Mouse (Mus musculus) midbrain, postnatal 0 days (tissue): ENCODE measurements around the gene Aldh18a1. TPM values are rescaled to one million over a fixed set of nuclear protein-coding genes. Genes with fewer than 3 reads are reported as not detected.

Source experiments
- ATAC-seq: fragments of 200-750 bp; cut with Nextera tagmentation; 2 replicates; pipeline ENCODE4 v1.8.0; 2017; ENCODE audit warnings: moderate number of reproducible peaks, mild to moderate bottlenecking, moderate TSS enrichment, moderate library complexity; ENCODE audit not compliant: low FRiP score
- DNase-seq: peaks from one replicate; pipeline ENCODE4 v3.0.0-alpha.2; 2015; ENCODE audit warnings: low spot score
- H3K27ac ChIP-seq: fragments of 300-500 bp; sonication (generic); 2 replicates; pipeline ENCODE4 v1.5.1; 2014; ENCODE audit warnings: low read depth, mild to moderate bottlenecking, low read length, mixed read lengths
- H3K27me3 ChIP-seq: fragments of 300-500 bp; sonication (generic); 2 replicates; pipeline ENCODE4 v1.6.1; 2014; ENCODE audit warnings: low read length, control low read depth, mixed read lengths; ENCODE audit not compliant: insufficient read depth
- H3K36me3 ChIP-seq: fragments of 300-500 bp; sonication (generic); 2 replicates; pipeline ENCODE4 v1.6.1; 2014; ENCODE audit warnings: low read length, control low read depth, mixed read lengths; ENCODE audit not compliant: insufficient read depth
- H3K4me1 ChIP-seq: fragments of 300-500 bp; sonication (generic); 2 replicates; pipeline ENCODE4 v1.6.1; 2014; ENCODE audit warnings: mild to moderate bottlenecking, control low read depth, antibody characterized with exemption, low read length, mixed read lengths; ENCODE audit not compliant: insufficient read depth
- H3K4me2 ChIP-seq: fragments of 300-500 bp; sonication (generic); 2 replicates; pipeline ENCODE4 v1.6.1; 2014; ENCODE audit warnings: low read depth, mild to moderate bottlenecking, low read length, mixed read lengths; ENCODE audit not compliant: poor library complexity, severe bottlenecking
- H3K4me3 ChIP-seq: fragments of 300-500 bp; sonication (generic); 2 replicates; pipeline ENCODE4 v1.5.1; 2014; ENCODE audit warnings: low read depth, mild to moderate bottlenecking, low read length, moderate library complexity
- H3K9ac ChIP-seq: fragments of 300-500 bp; sonication (generic); replicated peaks from 2 replicates; pipeline ENCODE4 v1.6.1; 2014; ENCODE audit warnings: mild to moderate bottlenecking, low read length, moderate library complexity, mixed read lengths; ENCODE audit not compliant: poor library complexity, severe bottlenecking
- H3K9me3 ChIP-seq: fragments of 300-500 bp; sonication (generic); 2 replicates; pipeline ENCODE4 v1.6.1; 2016; ENCODE audit warnings: low read length, control low read depth
- CTCF ChIP-seq: IDR thresholded peaks from 2 replicates; pipeline ENCODE4 v1.5.1; 2016; ENCODE audit warnings: antibody characterized with exemption, mild to moderate bottlenecking
- WGBS: fragments of 180-500 bp; shearing (Covaris S2); extraction: QIAGEN DNeasy Blood & Tissue Kit; methylation state at CpG from one replicate; pipeline ENCODE4 v1.1.7; 2014; 5-methylcytosine and 5-hydroxymethylcytosine counted together
- polyA plus RNA-seq: library from polyadenylated mRNA; unstranded; fragments of >200 nt; fragmentation: Nextera tagmentation; extraction: Ambion mirVana; gene quantifications from 2 replicates; pipeline ENCODE4 v1.2.1, GENCODE M21; 2015
- total RNA-seq: library from RNA; depleted of rRNA; stranded (reverse); fragments of >200 nt; gene quantifications from 2 replicates; pipeline ENCODE4 v1.2.3, GENCODE M21; 2014; rRNA removed

Gene Aldh18a1
- total and polyA plus RNA-seq, 2 experiments from 2014 or later, result 28.9 to 67.4 TPM

DNA sequence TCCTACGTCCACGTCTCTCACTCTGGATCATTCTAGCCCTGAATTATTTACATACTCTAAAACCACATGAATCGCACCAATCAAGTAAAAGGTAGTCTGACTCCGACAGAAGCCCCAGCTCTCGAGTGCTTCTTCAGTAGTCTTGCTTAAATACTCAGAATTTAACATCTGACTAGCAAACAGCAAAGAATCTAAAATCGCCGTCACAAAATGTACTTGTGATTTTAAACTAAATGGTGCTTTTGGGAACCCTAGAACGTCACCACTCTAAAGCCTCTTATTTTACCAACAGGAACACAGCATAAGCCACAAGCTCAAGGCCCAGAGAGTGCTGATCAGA is 77.2 kb downstream of the Aldh18a1 start:
- ATAC-seq (no peak), DNase-seq (no peak)
- WGBS, result 49% methylated on average over 8 of the region's 8 CpGs
- TF ChIP-seq CTCF, result no peak
- Histone ChIP-seq H3K4me2 (peak overlapping the region; percentile 62), H3K27ac (no peak overlapping the region), H3K27me3 (no peaks in the 10 kb centered on the region), H3K9ac (no peak overlapping the region; the same call in 1 of the 2 replicates), H3K36me3 (no peaks in the 10 kb centered on the region), H3K4me1 (peaks cover 11% of the 10 kb centered on the region; the same call in 1 of the 2 replicates), H3K9me3 (no peaks in the 10 kb centered on the region), H3K4me3 (peak overlapping the region; percentile 90)

GRCm38 (mm10) chr19:40510387-40511099 is 77.7 kb downstream of the Aldh18a1 start:
- DNase-seq (no peak), ATAC-seq (no peak)
- H3K27ac ChIP-seq, result no peak overlapping the region
- H3K4me2 ChIP-seq, result peak overlapping the region; percentile 62
- no peaks in the 10 kb centered on the region for H3K27me3 ChIP-seq
- H3K4me3 ChIP-seq, result peak overlapping the region; percentile 90
- H3K9me3 ChIP-seq, result no peaks in the 10 kb centered on the region
- TF ChIP-seq CTCF, result no peak
- H3K4me1 ChIP-seq, result peaks cover 11% of the 10 kb centered on the region; the same call in 1 of the 2 replicates
- peak overlapping the region; percentile 42; the same call in 1 of the 2 replicates for H3K9ac ChIP-seq
- H3K36me3 ChIP-seq, result no peaks in the 10 kb centered on the region
- 66% methylated on average over 13 of the region's 13 CpGs for WGBS

DNA sequence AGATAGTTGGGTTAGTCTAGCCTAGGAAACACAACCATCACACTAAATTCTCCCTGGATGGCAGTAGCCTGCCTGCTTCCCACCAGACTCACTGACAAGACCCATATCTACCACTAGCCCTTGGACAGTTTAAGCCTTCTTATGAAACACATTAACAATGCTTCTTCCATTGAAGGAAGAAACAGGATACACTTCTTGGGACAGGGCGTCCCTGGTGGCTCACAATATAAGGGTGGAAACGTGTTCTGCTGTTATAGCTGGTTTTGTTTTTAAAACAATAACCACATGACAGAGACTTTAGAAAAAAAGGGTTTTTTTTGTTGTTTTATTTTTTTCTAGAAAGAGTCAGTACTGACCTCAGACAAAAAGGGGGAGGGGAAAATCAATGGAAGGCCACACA is 79.0 kb downstream of the Aldh18a1 start:
- H3K9me3 ChIP-seq, result no peaks in the 10 kb centered on the region
- H3K4me1 ChIP-seq, result peaks cover 11% of the 10 kb centered on the region; the same call in 1 of the 2 replicates
- no peak for DNase-seq
- WGBS, result 77% methylated on average over 2 of the region's 2 CpGs
- no peaks in the 10 kb centered on the region for H3K36me3 ChIP-seq
- no peak overlapping the region for H3K4me3 ChIP-seq
- no peak overlapping the region for H3K9ac ChIP-seq
- H3K4me2 ChIP-seq, result no peak overlapping the region
- 0 out of 2 replicates have a peak, but pooled peaks have one; percentile 15 for TF ChIP-seq CTCF
- no peak overlapping the region for H3K27ac ChIP-seq
- no peak for ATAC-seq
- no peaks in the 10 kb centered on the region for H3K27me3 ChIP-seq

DNA sequence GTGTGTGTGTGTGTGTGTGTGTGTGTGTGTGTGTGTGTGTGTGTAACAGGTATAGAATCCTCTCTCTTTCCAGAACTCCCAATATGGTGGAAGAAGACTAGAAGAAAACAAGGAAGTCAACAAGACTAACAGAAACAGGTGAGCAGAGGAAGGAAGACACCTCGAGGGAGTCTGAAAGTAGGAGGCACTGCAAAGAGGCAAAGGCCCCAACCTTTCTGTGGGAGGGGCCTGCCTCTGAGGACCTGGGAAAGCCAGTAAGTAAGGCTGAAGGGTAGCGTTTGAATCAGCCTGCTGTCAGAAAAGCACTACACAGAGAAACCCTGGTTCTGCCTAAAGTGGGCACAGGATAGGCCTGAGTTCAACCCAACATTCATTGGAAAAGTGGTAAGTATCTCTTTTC is 79.4 kb downstream of the Aldh18a1 start:
- Histone ChIP-seq H3K4me2 (no peak overlapping the region), H3K27me3 (no peaks in the 10 kb centered on the region), H3K36me3 (no peaks in the 10 kb centered on the region), H3K4me1 (peaks cover 11% of the 10 kb centered on the region; the same call in 1 of the 2 replicates), H3K9ac (no peak overlapping the region), H3K27ac (no peak overlapping the region), H3K4me3 (no peak overlapping the region), H3K9me3 (no peaks in the 10 kb centered on the region)
- DNase-seq (no peak), ATAC-seq (no peak)
- WGBS, result 54% methylated on average over 2 of the region's 2 CpGs
- no peak for TF ChIP-seq CTCF

DNA sequence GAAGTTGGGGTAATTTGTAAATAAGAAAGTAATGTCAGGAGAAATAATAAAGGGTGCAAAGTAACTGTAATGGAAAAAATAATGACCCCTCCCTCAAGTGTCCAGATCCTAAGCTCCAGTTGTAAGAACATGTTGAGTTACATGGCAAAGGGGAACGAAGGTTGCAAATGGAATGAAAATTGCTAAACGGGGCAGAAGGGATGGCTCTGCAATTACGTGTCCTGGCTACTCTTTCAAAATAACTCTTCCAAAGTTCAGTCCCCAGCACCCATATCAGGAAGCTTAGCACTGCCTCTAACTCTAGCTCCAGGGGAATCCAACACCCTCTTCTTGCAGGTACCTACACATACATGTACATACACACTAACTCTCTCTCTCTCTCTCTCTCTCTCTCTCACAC is 81.3 kb downstream of the Aldh18a1 start:
- Histone ChIP-seq H3K27ac (no peak overlapping the region), H3K4me1 (peaks cover 11% of the 10 kb centered on the region; the same call in 1 of the 2 replicates), H3K36me3 (no peaks in the 10 kb centered on the region), H3K4me2 (no peak overlapping the region), H3K9me3 (no peaks in the 10 kb centered on the region), H3K27me3 (no peaks in the 10 kb centered on the region), H3K9ac (no peak overlapping the region), H3K4me3 (no peak overlapping the region)
- TF ChIP-seq CTCF, result no peak
- ATAC-seq (no peak), DNase-seq (no peak)
- WGBS, result 93% methylated on average over 3 of the region's 3 CpGs

DNA sequence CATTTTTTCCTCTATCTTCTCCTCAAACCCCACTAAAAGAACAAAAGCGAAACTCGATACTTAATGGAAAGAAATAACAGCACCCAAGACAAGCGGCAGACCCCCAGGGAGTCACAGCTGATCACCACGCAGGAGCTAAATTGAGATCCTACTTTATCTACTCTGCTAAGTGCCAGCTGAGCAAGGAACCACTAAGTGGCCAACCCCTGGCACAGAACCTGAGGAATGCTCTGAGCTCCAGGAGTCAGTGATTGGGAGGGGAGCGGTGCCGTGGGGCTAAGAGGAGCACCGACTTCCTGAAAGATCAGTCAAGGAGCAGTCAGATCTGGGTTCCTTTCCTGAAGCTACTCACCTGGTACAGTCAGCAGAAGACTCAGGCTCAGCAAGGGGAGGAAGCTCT is 83.9 kb downstream of the Aldh18a1 start:
- no peak for TF ChIP-seq CTCF
- WGBS, result 91% methylated on average over 7 of the region's 7 CpGs
- no peak for ATAC-seq
- Histone ChIP-seq H3K4me3 (no peak overlapping the region), H3K36me3 (0 out of 2 replicates have a peak, but pooled peaks cover 6% of the 10 kb centered on the region), H3K27ac (no peak overlapping the region), H3K27me3 (no peaks in the 10 kb centered on the region), H3K9ac (no peak overlapping the region), H3K9me3 (no peaks in the 10 kb centered on the region), H3K4me1 (no peaks in the 10 kb centered on the region), H3K4me2 (no peak overlapping the region)
- DNase-seq, result no peak

Other genes with a start within 250 kb of the Aldh18a1 start
- gene Sorbs1, start 74.7 kb downstream of the Aldh18a1 start, total RNA-seq, result 53.1 and 74.1 TPM in 2 replicates
- gene Sorbs1, start 74.7 kb downstream of the Aldh18a1 start, polyA plus RNA-seq, result 55.6 and 60.4 TPM in 2 replicates
- 28.7 and 35.5 TPM in 2 replicates for gene Tctn3, start 23.8 kb upstream of the Aldh18a1 start, total RNA-seq
- gene Tctn3, start 23.8 kb upstream of the Aldh18a1 start, polyA plus RNA-seq, result 15.9 and 16.0 TPM in 2 replicates
- gene Entpd1, start 23.9 kb upstream of the Aldh18a1 start, total RNA-seq, result 9.6 and 13.3 TPM in 2 replicates
- gene Entpd1, start 23.9 kb upstream of the Aldh18a1 start, polyA plus RNA-seq, result 6.9 and 7.3 TPM in 2 replicates
- gene Cc2d2b, start 160.3 kb upstream of the Aldh18a1 start, total RNA-seq, result 0.57 TPM in 1 of 2 replicates, not detected in the other
- 0.28 and 0.31 TPM in 2 replicates for gene Cc2d2b, start 160.3 kb upstream of the Aldh18a1 start, polyA plus RNA-seq
- 12.5 and 16.6 TPM in 2 replicates for gene Ccnj, start 242.8 kb upstream of the Aldh18a1 start, total RNA-seq
- gene Ccnj, start 242.8 kb upstream of the Aldh18a1 start, polyA plus RNA-seq, result 8.6 and 9.7 TPM in 2 replicates